Mouse (Mus musculus) ES-Bruce4 (cell line): Measurements from ENCODE around the gene Fbxo40.

ENCODE experiments used
- CTCF ChIP-seq: IDR thresholded peaks from one replicate; pipeline ENCODE4 v1.8.1; 2011; ENCODE audit warnings: low read depth, low read length
- POLR2A ChIP-seq: IDR thresholded peaks from one replicate; pipeline ENCODE4 v1.8.1; 2011; ENCODE audit warnings: low read length; ENCODE audit not compliant: insufficient read depth

DNA sequence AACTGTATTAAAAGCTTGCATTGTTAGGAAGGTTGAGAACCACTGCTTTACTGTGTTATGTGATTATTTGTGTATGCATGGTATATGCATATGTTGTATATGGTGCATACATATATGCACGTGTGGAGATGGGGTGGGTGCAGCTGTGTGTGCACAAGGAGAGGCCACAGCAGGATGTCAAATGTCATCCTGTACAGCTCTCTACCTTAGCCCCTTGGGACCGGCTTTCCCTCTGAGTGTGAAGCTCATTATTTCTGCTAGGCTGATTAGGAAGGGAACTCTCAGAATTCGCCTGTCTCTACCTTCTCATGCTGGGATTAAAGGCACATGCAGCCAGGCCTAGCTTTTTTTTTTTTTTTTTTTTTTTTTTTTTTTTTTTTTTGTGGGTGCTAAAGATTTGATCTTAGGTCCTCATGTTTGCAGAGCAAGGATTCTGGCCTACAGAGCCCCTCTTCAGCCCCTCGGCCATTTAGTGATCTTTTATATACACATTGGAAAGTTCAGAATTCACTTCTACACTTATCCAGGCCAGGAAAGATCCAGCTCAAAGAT lies 42.5 kb downstream of the Fbxo40 start:
- TF ChIP-seq CTCF, result no peak
- no peak for TF ChIP-seq POLR2A
